Mouse (Mus musculus): ENCODE measurements around the gene Gpc4. TPM values are rescaled to one million over a fixed set of nuclear protein-coding genes. Genes with fewer than 3 reads are reported as not detected.

Gpc4 gene
- 11.1 and 31.0 TPM in 2 replicates for polyA plus RNA-seq (2012; rRNA removed)

DNA sequence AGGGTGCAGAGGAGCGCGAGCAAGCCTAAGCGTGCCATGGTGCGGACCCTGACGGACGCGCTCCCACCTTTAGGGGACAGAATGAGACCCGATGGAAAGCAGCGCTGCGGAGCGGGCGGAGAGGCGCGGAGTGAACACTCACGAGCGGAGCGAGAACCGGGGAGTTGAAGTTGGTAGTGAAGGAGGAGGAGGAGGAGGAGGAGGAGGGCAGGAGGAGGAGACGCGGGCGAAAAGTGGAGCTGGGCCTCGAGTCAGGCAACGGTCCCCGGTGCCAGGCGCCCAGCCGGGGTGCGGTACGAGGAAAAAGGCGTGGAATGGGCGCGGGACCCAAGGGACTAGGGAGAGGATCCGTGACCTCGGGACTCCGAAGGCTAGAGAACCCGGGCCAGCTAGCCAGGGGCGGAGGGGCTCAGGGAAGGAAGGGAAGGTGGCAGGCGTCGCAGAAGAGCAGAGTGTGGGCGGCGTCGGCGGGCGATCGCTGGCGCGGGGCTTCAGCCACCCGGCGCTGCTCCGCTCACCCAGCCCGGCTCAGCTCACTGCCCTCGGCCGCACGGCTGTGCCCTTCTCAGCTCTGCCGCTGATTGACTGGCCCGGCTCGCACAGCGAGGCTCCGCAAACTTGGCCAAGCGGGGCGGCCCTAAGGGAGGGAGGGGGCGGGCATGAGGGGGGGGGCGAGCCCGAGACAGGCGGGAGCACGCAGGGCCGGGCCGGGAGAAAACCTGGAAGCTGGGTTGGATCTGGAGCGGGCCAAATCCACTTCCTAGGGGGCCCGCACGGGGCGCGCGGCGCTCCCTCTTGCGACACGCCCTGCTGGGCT is at the start of gene Gpc4:
Gene Gpc4 (minus strand): TSS at position 515 of the 817 bp plus-strand sequence.
- Histone ChIP-seq H3K4me3 (ENCODE audit: low read depth, low read length) (peak within 1 kb of the TSS; percentile 88), H3K4me1 (ENCODE audit: control insufficient read depth, insufficient read depth, insufficient read length, low read length) (no peaks in the 10 kb centered on the region), H3K27me3 (ENCODE audit: control insufficient read depth, insufficient read depth, low read length) (no peaks in the 10 kb centered on the region), H3K27ac (ENCODE audit: insufficient read depth, low read depth, low read length) (peak within 1 kb of the TSS; percentile 69), H3K36me3 (ENCODE audit: control insufficient read depth, insufficient read depth, low read length) (no peaks in the 10 kb centered on the region)
- no peak for TF ChIP-seq CTCF (IDR thresholded peaks at IDR 0.05; ENCODE audit: extremely low read depth, insufficient read length, insufficient replicate concordance, low read depth, low read length)
- peak; percentile 63; the same call in 1 of the 2 replicates for TF ChIP-seq POLR2A (IDR thresholded peaks at IDR 0.05; ENCODE audit: low read depth, low read length)
- 27% methylated on average over 61 of the region's 76 CpGs for WGBS

GRCm38 (mm10) chrX:52212846-52213245 is 47.8 kb upstream of the Gpc4 start:
- TF ChIP-seq POLR2A (IDR thresholded peaks at IDR 0.05; ENCODE audit: low read depth, low read length) (no peak), CTCF (IDR thresholded peaks at IDR 0.05; ENCODE audit: extremely low read depth, insufficient read length, insufficient replicate concordance, low read depth, low read length) (no peak)
- 65% methylated on average over 4 of the region's 4 CpGs for WGBS
- H3K4me3 ChIP-seq (ENCODE audit: low read depth, low read length), result no peak overlapping the region
- H3K36me3 ChIP-seq (ENCODE audit: control insufficient read depth, insufficient read depth, low read length), result no peaks in the 10 kb centered on the region
- H3K27me3 ChIP-seq (ENCODE audit: control insufficient read depth, insufficient read depth, low read length), result no peaks in the 10 kb centered on the region
- no peak overlapping the region for H3K27ac ChIP-seq (ENCODE audit: insufficient read depth, low read depth, low read length)
- no peaks in the 10 kb centered on the region for H3K4me1 ChIP-seq (ENCODE audit: control insufficient read depth, insufficient read depth, insufficient read length, low read length)

DNA sequence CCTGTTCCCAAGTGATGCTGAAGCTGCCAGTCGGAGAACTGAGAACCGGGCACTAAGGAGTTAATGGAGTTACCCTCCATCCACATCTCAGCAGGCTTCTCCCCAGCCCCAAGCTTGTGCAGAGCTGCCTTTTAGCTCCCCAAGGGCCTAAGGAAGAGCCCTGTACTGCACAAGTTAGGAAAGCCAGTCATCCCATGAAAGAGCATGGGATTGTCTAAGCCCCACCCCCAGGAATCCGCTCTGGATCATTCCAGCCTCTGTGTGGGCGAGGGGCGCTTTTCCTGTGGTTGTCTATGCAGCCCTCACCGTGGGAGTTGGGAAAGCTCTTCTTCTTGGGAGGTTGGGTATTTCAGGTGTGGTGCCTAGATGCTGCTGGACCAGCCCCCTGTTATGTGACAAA is 34.8 kb upstream of the Gpc4 start:
- no peak overlapping the region for H3K4me3 ChIP-seq (ENCODE audit: low read depth, low read length)
- TF ChIP-seq POLR2A (IDR thresholded peaks at IDR 0.05; ENCODE audit: low read depth, low read length) (no peak), CTCF (IDR thresholded peaks at IDR 0.05; ENCODE audit: extremely low read depth, insufficient read length, insufficient replicate concordance, low read depth, low read length) (no peak)
- no peak overlapping the region for H3K27ac ChIP-seq (ENCODE audit: insufficient read depth, low read depth, low read length)
- H3K27me3 ChIP-seq (ENCODE audit: control insufficient read depth, insufficient read depth, low read length), result no peaks in the 10 kb centered on the region
- H3K36me3 ChIP-seq (ENCODE audit: control insufficient read depth, insufficient read depth, low read length), result no peaks in the 10 kb centered on the region
- peaks cover 3% of the 10 kb centered on the region; the same call in 1 of the 2 replicates for H3K4me1 ChIP-seq (ENCODE audit: control insufficient read depth, insufficient read depth, insufficient read length, low read length)
- 56% methylated on average over 6 of the region's 6 CpGs for WGBS

DNA sequence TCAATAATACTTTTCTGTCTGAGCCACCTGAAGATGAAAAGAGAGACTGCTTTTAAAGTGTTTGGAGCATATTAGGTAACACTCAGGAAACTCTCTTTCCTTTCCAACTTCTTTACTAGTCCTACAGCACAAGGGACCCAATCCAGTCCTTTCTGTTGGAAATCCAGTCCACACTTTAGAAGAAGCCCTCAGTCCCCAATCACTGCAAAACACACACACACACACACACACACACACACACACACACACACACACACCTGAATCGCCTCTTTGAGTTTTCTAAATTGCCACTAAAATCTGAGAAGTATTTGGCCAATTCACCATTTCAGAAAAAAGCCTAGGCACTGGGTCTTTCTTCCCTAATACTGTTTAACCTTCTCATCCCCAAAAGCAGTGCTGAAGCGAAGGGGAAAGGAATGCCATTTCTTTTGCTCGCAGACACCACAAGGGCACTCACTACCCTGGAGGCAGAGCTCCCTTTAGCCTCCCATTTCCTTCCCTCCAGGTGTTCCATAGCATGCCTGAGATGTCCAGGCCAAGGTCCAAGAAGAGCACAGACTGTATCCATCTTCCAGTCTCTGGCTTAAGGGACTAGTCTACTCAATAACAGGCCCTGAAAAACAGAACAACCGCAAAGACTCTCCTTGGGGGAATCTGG is 28.4 kb upstream of the Gpc4 start:
- 33% methylated on average over 4 of the region's 4 CpGs for WGBS
- TF ChIP-seq POLR2A (IDR thresholded peaks at IDR 0.05; ENCODE audit: low read depth, low read length), result no peak
- no peak for TF ChIP-seq CTCF (IDR thresholded peaks at IDR 0.05; ENCODE audit: extremely low read depth, insufficient read length, insufficient replicate concordance, low read depth, low read length)

GRCm38 (mm10) chrX:52189094-52189493 is 24.0 kb upstream of the Gpc4 start:
- TF ChIP-seq POLR2A (IDR thresholded peaks at IDR 0.05; ENCODE audit: low read depth, low read length) (no peak), CTCF (IDR thresholded peaks at IDR 0.05; ENCODE audit: extremely low read depth, insufficient read length, insufficient replicate concordance, low read depth, low read length) (no peak)
- WGBS, result 57% methylated on average over 4 of the region's 4 CpGs
- Histone ChIP-seq H3K27me3 (ENCODE audit: control insufficient read depth, insufficient read depth, low read length) (no peaks in the 10 kb centered on the region), H3K4me1 (ENCODE audit: control insufficient read depth, insufficient read depth, insufficient read length, low read length) (no peaks in the 10 kb centered on the region), H3K4me3 (ENCODE audit: low read depth, low read length) (no peak overlapping the region), H3K36me3 (ENCODE audit: control insufficient read depth, insufficient read depth, low read length) (no peaks in the 10 kb centered on the region), H3K27ac (ENCODE audit: insufficient read depth, low read depth, low read length) (no peak overlapping the region)

More for the DNA sequence above, 28.4 kb upstream of the Gpc4 start:
- H3K27me3 ChIP-seq (ENCODE audit: control insufficient read depth, insufficient read depth, low read length), result no peaks in the 10 kb centered on the region
- H3K4me1 ChIP-seq (ENCODE audit: control insufficient read depth, insufficient read depth, insufficient read length, low read length), result no peaks in the 10 kb centered on the region
- no peak overlapping the region for H3K27ac ChIP-seq (ENCODE audit: insufficient read depth, low read depth, low read length)
- H3K36me3 ChIP-seq (ENCODE audit: control insufficient read depth, insufficient read depth, low read length), result no peaks in the 10 kb centered on the region
- no peak overlapping the region for H3K4me3 ChIP-seq (ENCODE audit: low read depth, low read length)

DNA sequence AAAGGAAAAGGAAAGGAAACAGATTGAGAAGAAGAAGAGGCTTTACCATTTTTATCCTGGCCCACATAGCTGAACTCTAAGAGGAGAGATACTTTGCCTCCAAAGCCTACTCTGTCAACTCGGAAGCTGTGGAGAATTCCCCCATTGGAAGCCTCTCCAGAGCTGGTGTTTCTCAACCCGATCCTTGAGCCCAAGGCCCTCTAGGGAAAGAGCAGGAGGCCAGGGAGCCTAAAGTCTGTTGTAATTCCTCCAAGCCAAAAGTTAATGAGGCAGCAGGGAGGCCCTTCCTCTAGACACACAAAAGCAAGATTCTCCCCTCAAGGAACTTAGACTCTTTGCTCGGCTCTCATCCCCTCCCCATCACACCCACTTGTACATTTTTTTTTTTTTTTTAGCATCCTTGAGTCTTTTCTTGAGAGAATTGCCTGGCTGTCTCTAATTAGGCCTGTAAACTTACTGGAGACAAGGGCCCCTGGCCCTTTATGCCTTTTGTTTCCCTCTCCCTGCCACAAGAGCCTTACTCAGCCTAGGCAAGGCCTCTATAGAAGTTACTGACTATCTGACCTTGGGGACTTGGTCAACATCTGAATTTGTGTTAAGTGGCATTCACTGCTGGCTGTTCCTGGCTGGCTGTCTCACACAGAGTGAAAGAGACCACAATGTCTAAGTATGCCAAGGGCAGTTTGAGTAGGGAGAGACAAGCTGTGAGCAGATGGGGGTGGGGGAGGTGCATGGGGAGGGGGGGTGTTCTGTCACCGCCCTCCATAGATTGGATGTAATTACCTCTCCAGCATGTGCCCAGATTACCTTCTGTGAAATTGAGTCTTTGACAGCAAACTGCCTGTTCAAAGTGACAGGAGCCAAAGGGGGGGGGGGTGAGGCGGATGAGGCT is 18.7 kb upstream of the Gpc4 start:
- Histone ChIP-seq H3K27me3 (ENCODE audit: control insufficient read depth, insufficient read depth, low read length) (no peaks in the 10 kb centered on the region), H3K27ac (ENCODE audit: insufficient read depth, low read depth, low read length) (no peak overlapping the region), H3K36me3 (ENCODE audit: control insufficient read depth, insufficient read depth, low read length) (no peaks in the 10 kb centered on the region), H3K4me1 (ENCODE audit: control insufficient read depth, insufficient read depth, insufficient read length, low read length) (no peaks in the 10 kb centered on the region), H3K4me3 (ENCODE audit: low read depth, low read length) (no peak overlapping the region)
- 80% methylated on average over 5 of the region's 5 CpGs for WGBS
- TF ChIP-seq POLR2A (IDR thresholded peaks at IDR 0.05; ENCODE audit: low read depth, low read length) (no peak), CTCF (IDR thresholded peaks at IDR 0.05; ENCODE audit: extremely low read depth, insufficient read length, insufficient replicate concordance, low read depth, low read length) (no peak)

Data from small intestine, adult 2 months (tissue).